Mouse (Mus musculus) inflammation-experienced regulatory T-cells, adult 6 months (primary cell): ENCODE measurements around the gene Stk19. TPM values are rescaled to one million over a fixed set of nuclear protein-coding genes. Genes with fewer than 3 reads are reported as not detected.
"Not testable (repeated sequence)": the region's sequence is repeated elsewhere in the genome, so short reads cannot be mapped to it uniquely, and the experiment has no call there.

Source experiments
- ATAC-seq: one replicate; pipeline ENCODE4 v1.8.0; 2017
- polyA plus RNA-seq, 3 experiments: library from polyadenylated mRNA; unstranded; fragments of 100-300 nt; shearing (Covaris generic); gene quantifications; one replicate each; pipeline ENCODE4 v1.2.1; 2017

The Stk19 gene
- polyA plus RNA-seq, 3 experiments from 2014 or later: 30.4 to 44.5 (median 37.2) TPM

GRCm38 (mm10) chr17:34797211-34797995, 39.3 kb downstream of the Stk19 start:
- not testable (repeated sequence) for ATAC-seq

DNA sequence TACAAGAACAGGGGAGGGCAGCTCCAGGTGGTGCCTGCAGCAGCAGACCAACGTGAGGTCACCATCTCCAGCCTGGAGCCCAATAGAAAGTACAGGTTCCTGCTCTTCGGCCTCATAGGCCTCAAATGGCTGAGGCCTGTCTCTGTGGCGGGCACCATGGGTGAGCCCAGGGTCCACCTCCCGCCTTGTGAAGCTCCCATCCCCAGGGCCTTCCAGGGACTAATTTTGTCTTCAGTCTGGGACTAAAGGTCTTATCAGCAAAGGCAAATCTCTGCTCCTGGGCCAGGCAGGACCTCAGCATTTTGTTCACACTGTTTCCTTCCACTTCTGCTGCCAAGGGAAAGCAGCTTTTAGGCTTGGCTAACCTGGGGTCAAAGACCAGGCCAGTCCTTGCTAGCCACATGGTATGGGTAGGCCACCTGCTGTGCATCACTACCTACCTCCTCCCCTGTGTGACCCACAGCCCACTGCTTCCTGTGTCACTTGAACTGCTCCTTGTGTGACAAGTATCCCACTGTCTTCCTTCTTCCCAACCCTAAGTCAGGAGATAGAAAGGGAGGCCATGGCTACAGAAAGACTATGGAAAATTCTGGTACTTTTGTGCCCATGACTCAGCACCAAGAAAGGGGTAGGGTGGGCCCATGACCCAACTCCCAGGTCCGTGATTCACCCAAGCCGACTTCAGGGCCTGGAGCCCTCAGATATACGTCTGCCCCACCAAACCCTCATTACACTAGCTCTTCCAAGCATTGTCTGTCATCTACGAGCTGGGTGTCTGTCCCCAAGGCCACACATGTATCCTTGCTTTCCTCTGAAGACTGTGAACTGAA, 40.2 kb downstream of the Stk19 start:
- ATAC-seq: no peak

DNA sequence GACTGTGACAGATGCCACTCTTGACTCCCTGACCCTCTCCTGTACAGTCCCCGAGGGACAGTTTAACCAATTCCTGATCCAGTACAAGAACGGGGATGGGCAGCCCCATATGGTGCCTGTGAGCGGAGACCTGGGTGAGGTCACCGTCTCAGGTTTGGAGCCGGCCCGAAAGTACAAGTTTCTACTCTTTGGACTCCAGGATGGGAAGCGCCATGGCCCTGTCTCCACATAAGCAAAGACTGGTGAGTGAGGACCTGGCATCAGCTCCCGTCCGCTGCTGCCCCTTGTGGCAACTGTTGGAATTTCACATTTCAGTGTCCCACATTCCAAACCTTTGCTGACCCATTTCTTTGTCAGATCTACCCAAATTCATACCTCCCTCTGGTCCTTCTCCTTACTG, 41.1 kb downstream of the Stk19 start:
- no peak for ATAC-seq

DNA sequence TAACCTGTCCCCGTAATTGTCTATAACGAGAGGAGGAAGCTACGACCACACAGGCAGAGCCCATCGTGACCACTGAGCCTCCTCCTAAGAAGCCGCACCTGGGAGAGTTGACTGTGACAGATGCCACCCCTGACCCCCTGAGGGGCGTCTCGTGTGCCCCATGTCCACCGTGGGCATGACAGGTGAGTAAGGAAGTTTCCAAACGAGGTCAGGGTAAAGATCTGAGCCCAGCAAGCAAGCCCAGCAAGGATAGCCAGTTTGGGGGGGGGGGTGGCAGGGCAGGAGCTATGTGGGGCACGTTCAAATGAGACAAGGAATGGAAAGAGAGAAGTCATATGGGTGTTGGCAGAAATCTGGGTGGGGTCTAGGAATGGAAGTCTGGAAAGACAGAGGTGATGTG, 41.7 kb downstream of the Stk19 start:
- no peak for ATAC-seq

GRCm38 (mm10) chr17:34777680-34778325, 58.9 kb downstream of the Stk19 start:
- no peak for ATAC-seq

Other genes with a start within 250 kb of the Stk19 start
- gene Gpsm3, start 247.1 kb downstream of the Stk19 start, polyA plus RNA-seq: 100 to 1,000 TPM; 236 to 278 (median 276) TPM
- gene Pbx2, start 245.7 kb downstream of the Stk19 start, polyA plus RNA-seq: 10 to 100 TPM in 1 of 3 experiments, 1 to 10 TPM in 2; 4.1 to 11.8 (median 8.8) TPM
- 1 to 10 TPM in 2 of 3 experiments, under 1 TPM in 1; 0.58 to 3.7 (median 2.3) TPM for gene Ager, start 239.1 kb downstream of the Stk19 start, polyA plus RNA-seq
- gene Rnf5, start 233.3 kb downstream of the Stk19 start, polyA plus RNA-seq: 10 to 100 TPM; 41.2 to 71.2 (median 59.5) TPM
- 10 to 100 TPM; 14.5 to 20.8 (median 19.4) TPM for gene Agpat1, start 232.7 kb downstream of the Stk19 start, polyA plus RNA-seq
- gene Egfl8, start 221.0 kb downstream of the Stk19 start, polyA plus RNA-seq: 1 to 10 TPM; 1.1 to 2.1 (median 1.2) TPM
- 10 to 100 TPM; 18.8 to 22.9 (median 20.6) TPM for gene Ppt2, start 208.4 kb downstream of the Stk19 start, polyA plus RNA-seq
- 1 to 10 TPM in 2 of 3 experiments, under 1 TPM in 1; 0.79 to 4.0 (median 3.7) TPM for gene Prrt1, start 207.4 kb downstream of the Stk19 start, polyA plus RNA-seq
- 1 to 10 TPM; 4.4 to 5.8 (median 5.2) TPM for gene Fkbpl, start 192.2 kb downstream of the Stk19 start, polyA plus RNA-seq
- 10 to 100 TPM; 19.0 to 21.9 (median 19.3) TPM for gene Atf6b, start 189.8 kb downstream of the Stk19 start, polyA plus RNA-seq
- gene Tnxb, start 166.4 kb downstream of the Stk19 start, polyA plus RNA-seq: not detected
- gene C4b, start 93.1 kb downstream of the Stk19 start, polyA plus RNA-seq: under 1 TPM in 1 of 3 experiments, not detected in 2; 0.08 TPM
- not detected for gene Cyp21a1, start 32.4 kb downstream of the Stk19 start, polyA plus RNA-seq
- 10 to 100 TPM; 23.9 to 29.0 (median 27.1) TPM for gene Dxo, start 74 bp upstream of the Stk19 start, polyA plus RNA-seq
- gene Skiv2l, start 13.3 kb upstream of the Stk19 start, polyA plus RNA-seq: 10 to 100 TPM; 28.6 to 34.2 (median 33.7) TPM
- 10 to 100 TPM; 40.1 to 65.0 (median 47.0) TPM for gene Nelfe, start 13.4 kb upstream of the Stk19 start, polyA plus RNA-seq
- 1 to 10 TPM in 1 of 3 experiments, under 1 TPM in 2; 0.24 to 2.6 (median 0.37) TPM for gene Cfb, start 25.6 kb upstream of the Stk19 start, polyA plus RNA-seq
- gene Zbtb12, start 42.5 kb upstream of the Stk19 start, polyA plus RNA-seq: not detected
- gene Gm20547, start 45.1 kb upstream of the Stk19 start, polyA plus RNA-seq: under 1 TPM in 1 of 3 experiments, not detected in 2; 0.26 TPM
- 1 to 10 TPM in 1 of 3 experiments, not detected in 2; 1.4 TPM for gene C2, start 61.3 kb upstream of the Stk19 start, polyA plus RNA-seq
- gene Ehmt2, start 61.5 kb upstream of the Stk19 start, polyA plus RNA-seq: 10 to 100 TPM; 27.1 to 32.6 (median 29.4) TPM
- not detected for gene Slc44a4, start 77.5 kb upstream of the Stk19 start, polyA plus RNA-seq
- 10 to 100 TPM; 12.8 to 28.2 (median 27.6) TPM for gene Neu1, start 94.3 kb upstream of the Stk19 start, polyA plus RNA-seq
- under 1 TPM; 0.53 to 0.85 (median 0.80) TPM for gene Hspa1b, start 122.3 kb upstream of the Stk19 start, polyA plus RNA-seq
- gene Gm20481, start 133.0 kb upstream of the Stk19 start, polyA plus RNA-seq: under 1 TPM in 1 of 3 experiments, not detected in 2; 0.94 TPM
- 1 to 10 TPM in 2 of 3 experiments, under 1 TPM in 1; 0.74 to 2.3 (median 1.1) TPM for gene Hspa1a, start 135.2 kb upstream of the Stk19 start, polyA plus RNA-seq
- gene Hspa1l, start 135.8 kb upstream of the Stk19 start, polyA plus RNA-seq: not detected
- gene Lsm2, start 144.9 kb upstream of the Stk19 start, polyA plus RNA-seq: 10 to 100 TPM; 37.7 to 67.4 (median 40.0) TPM
- gene Vars, start 164.0 kb upstream of the Stk19 start, polyA plus RNA-seq: 10 to 100 TPM; 27.2 to 30.9 (median 30.8) TPM
- under 1 TPM in 2 of 3 experiments, not detected in 1; 0.10 to 0.28 TPM for gene Vwa7, start 179.6 kb upstream of the Stk19 start, polyA plus RNA-seq
- gene Sapcd1, start 191.1 kb upstream of the Stk19 start, polyA plus RNA-seq: 1 to 10 TPM in 2 of 3 experiments, under 1 TPM in 1; 0.54 to 2.6 (median 1.4) TPM
- gene Msh5, start 209.8 kb upstream of the Stk19 start, polyA plus RNA-seq: 1 to 10 TPM; 1.3 to 1.4 (median 1.4) TPM
- 100 to 1,000 TPM; 487 to 766 (median 514) TPM for gene Clic1, start 213.0 kb upstream of the Stk19 start, polyA plus RNA-seq
- gene Ddah2, start 222.1 kb upstream of the Stk19 start, polyA plus RNA-seq: 1 to 10 TPM in 2 of 3 experiments, under 1 TPM in 1; 0.91 to 3.0 (median 1.3) TPM
- not detected for gene Ly6g6c, start 228.4 kb upstream of the Stk19 start, polyA plus RNA-seq
- gene Mpig6b, start 229.2 kb upstream of the Stk19 start, polyA plus RNA-seq: not detected
- gene Ly6g6e, start 240.0 kb upstream of the Stk19 start, polyA plus RNA-seq: not detected
- gene Ly6g6d, start 241.1 kb upstream of the Stk19 start, polyA plus RNA-seq: not detected
- gene Ly6g6f, start 248.7 kb upstream of the Stk19 start, polyA plus RNA-seq: not detected